Mouse (Mus musculus) kidney, adult 2 months (tissue): ENCODE measurements around the gene Ccl7. TPM values are rescaled to one million over a fixed set of nuclear protein-coding genes. Genes with fewer than 3 reads are reported as not detected.

Source experiments
- DNase-seq: peaks from one replicate; pipeline ENCODE4 v3.0.0; 2021
- H3K27ac ChIP-seq: fragments of 200-500 bp; 2 replicates; pipeline ENCODE4 v1.5.1; 2012; ENCODE audit warnings: low read depth, low read length, control low read depth, inconsistent platforms; ENCODE audit not compliant: insufficient read depth
- H3K27me3 ChIP-seq: fragments of 200-500 bp; replicated peaks from 2 replicates; pipeline ENCODE4 v1.6.1; 2012; ENCODE audit warnings: mild to moderate bottlenecking, moderate library complexity, low read length, inconsistent platforms; ENCODE audit not compliant: control insufficient read depth, insufficient read depth
- H3K36me3 ChIP-seq: fragments of 200-500 bp; 2 replicates; pipeline ENCODE4 v1.6.1; 2012; ENCODE audit warnings: mild to moderate bottlenecking, moderate library complexity, low read length, inconsistent platforms; ENCODE audit not compliant: control insufficient read depth, insufficient read depth
- H3K4me1 ChIP-seq: fragments of 200-500 bp; 2 replicates; pipeline ENCODE4 v1.6.1; 2011; ENCODE audit warnings: low read length; ENCODE audit not compliant: control insufficient read depth, insufficient read depth
- H3K4me3 ChIP-seq: fragments of 200-500 bp; 2 replicates; pipeline ENCODE4 v1.5.1; 2011; ENCODE audit warnings: mild to moderate bottlenecking, low read depth, low read length, control low read depth; ENCODE audit not compliant: insufficient read depth
- CTCF ChIP-seq: fragments of 200-500 bp; conservative IDR thresholded peaks from 2 replicates; pipeline ENCODE4 v1.5.1; 2011; ENCODE audit warnings: low read depth, mild to moderate bottlenecking, control low read depth, low read length, moderate library complexity, mixed read lengths; ENCODE audit not compliant: insufficient read depth, insufficient read length
- POLR2A ChIP-seq: fragments of 200-500 bp; IDR thresholded peaks from one replicate; pipeline ENCODE4 v1.6.1; 2011; ENCODE audit warnings: low read depth, low read length, control low read depth
- whole genome bisulfite sequencing: fragments of 180-500 bp; shearing (Covaris S2); methylation state at CpG from one replicate; pipeline ENCODE4 v1.1.7; 2018; 5-methylcytosine and 5-hydroxymethylcytosine counted together
- polyA plus RNA-seq: library from polyadenylated mRNA; depleted of rRNA; stranded (reverse); fragments of >200 nt; gene quantifications from 2 replicates; pipeline ENCODE4 v1.2.3, GENCODE M21; 2012

Ccl7 gene
- polyA plus RNA-seq, 1 experiment, result 0.27 TPM

GRCm38 (mm10) chr11:82057646-82058045 lies 12.1 kb downstream of the Ccl7 start, which contains the start of gene Ccl11:
Gene Ccl11 (plus strand): TSS chr11:82057823.
- Histone ChIP-seq H3K27ac (no peak within 1 kb of the TSS), H3K4me3 (no peak within 1 kb of the TSS), H3K4me1 (no peaks in the 10 kb centered on the region), H3K27me3 (no peaks in the 10 kb centered on the region), H3K36me3 (no peaks in the 10 kb centered on the region)
- WGBS, result 56% methylated on average over 6 of the region's 6 CpGs
- TF ChIP-seq CTCF, result no peak
- TF ChIP-seq POLR2A, result no peak
- no peak for DNase-seq

DNA sequence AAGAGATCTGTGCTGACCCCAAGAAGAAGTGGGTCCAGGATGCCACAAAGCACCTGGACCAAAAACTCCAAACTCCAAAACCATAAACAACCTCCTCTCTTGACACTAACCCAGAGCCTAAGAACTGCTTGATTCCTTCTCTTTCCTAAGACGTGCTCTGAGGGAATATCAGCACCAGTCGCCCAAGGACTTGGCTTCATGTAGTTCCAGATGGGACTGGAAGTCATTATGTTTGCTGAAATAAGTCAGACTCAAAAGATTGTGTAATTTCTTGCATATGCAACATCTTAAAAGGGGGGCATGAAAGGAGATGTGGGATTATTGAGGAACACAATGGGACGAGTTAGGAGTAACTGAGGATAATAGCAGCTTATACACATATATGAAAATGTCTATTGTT lies 16.7 kb downstream of the Ccl7 start:
- DNase-seq, result no peak
- no peaks in the 10 kb centered on the region for H3K27me3 ChIP-seq
- no peaks in the 10 kb centered on the region for H3K4me1 ChIP-seq
- TF ChIP-seq CTCF (no peak), POLR2A (no peak)
- no peak overlapping the region for H3K4me3 ChIP-seq
- no peak overlapping the region for H3K27ac ChIP-seq
- 82% methylated on average over 3 of the region's 3 CpGs for WGBS
- no peaks in the 10 kb centered on the region for H3K36me3 ChIP-seq

DNA sequence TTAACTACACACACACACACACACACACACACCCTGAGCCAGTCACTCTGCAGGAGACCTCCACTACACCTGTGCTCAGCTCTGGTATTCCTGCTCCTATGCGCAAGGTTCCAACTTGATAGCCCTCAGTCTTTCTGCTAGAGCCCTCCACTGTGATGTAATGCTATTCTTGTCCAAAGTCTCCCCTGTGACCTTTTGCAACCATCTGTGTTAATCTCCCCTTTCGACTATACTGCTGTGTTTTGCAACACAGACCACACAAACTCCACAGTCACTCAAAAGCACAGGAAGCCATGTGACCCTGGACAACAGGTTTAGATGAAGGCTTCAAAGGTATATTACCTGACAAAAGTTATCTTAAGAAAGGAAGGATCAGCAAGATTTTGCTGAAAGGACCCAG lies 17.9 kb downstream of the Ccl7 start:
- Histone ChIP-seq H3K27ac (no peak overlapping the region), H3K4me3 (no peak overlapping the region), H3K27me3 (no peaks in the 10 kb centered on the region), H3K36me3 (no peaks in the 10 kb centered on the region), H3K4me1 (no peaks in the 10 kb centered on the region)
- DNase-seq, result no peak
- 67% methylated on average over 2 of the region's 2 CpGs for WGBS
- TF ChIP-seq CTCF, result no peak
- no peak for TF ChIP-seq POLR2A

GRCm38 (mm10) chr11:82066953-82067571 lies 21.6 kb downstream of the Ccl7 start:
- H3K27me3 ChIP-seq, result no peaks in the 10 kb centered on the region
- H3K4me3 ChIP-seq, result no peak overlapping the region
- H3K27ac ChIP-seq, result no peak overlapping the region
- H3K4me1 ChIP-seq, result no peaks in the 10 kb centered on the region
- no peaks in the 10 kb centered on the region for H3K36me3 ChIP-seq
- WGBS, result 72% methylated on average over 7 of the region's 7 CpGs
- DNase-seq, result no peak
- TF ChIP-seq CTCF (no peak), POLR2A (no peak)

DNA sequence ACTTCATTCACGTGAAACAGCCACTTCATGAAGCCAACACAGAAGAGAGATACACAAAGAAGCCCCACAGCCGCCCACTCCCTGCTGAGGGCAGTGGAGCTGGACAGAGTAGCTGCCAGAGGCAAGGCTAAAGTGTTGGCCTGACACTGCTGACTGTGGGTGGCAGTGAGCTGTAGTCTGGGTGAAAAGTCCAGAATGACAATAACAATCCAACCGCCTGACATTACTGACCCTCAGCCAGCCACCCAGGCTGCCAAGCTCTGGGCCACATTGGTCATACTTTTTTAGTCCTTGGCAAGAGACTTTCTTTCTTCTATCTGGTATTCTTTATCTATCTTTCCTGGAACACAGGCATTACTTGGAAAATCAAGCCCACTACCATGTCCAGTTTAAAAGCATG lies 25.6 kb downstream of the Ccl7 start:
- H3K27me3 ChIP-seq, result no peaks in the 10 kb centered on the region
- TF ChIP-seq CTCF (no peak), POLR2A (no peak)
- DNase-seq, result no peak
- H3K36me3 ChIP-seq, result no peaks in the 10 kb centered on the region
- no peak overlapping the region for H3K27ac ChIP-seq
- no peaks in the 10 kb centered on the region for H3K4me1 ChIP-seq
- WGBS, result 81% methylated on average over 3 of the region's 3 CpGs
- no peak overlapping the region for H3K4me3 ChIP-seq

GRCm38 (mm10) chr11:82072374-82072773 lies 26.9 kb downstream of the Ccl7 start:
- peak; percentile 4 for DNase-seq
- H3K4me1 ChIP-seq, result no peaks in the 10 kb centered on the region
- no peak overlapping the region for H3K4me3 ChIP-seq
- no peaks in the 10 kb centered on the region for H3K36me3 ChIP-seq
- 74% methylated on average over 1 of the region's 1 CpGs for WGBS
- TF ChIP-seq POLR2A, result no peak
- no peak for TF ChIP-seq CTCF
- no peaks in the 10 kb centered on the region for H3K27me3 ChIP-seq
- H3K27ac ChIP-seq, result no peak overlapping the region

DNA sequence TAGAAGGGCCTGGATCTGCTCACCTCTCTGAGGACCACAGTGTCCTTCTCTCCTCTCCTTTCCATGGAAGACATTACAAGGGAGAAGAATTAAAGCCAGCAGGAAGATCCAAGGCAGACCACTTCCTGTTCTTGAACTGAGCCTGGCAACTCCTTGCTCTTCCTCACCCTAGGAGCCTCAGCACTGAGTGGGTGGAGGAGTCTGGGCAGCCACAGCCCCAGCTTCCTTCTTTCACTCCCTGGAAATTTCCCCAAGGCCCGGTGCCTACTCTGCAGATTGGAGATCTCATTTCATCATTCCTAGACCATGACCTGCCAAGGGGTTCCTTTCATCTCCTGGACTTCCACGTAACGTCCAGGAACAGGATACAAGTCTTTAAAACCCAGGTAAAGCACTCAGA lies 27.5 kb downstream of the Ccl7 start:
- no peaks in the 10 kb centered on the region for H3K27me3 ChIP-seq
- DNase-seq, result no peak
- 52% methylated on average over 3 of the region's 3 CpGs for WGBS
- H3K4me3 ChIP-seq, result no peak overlapping the region
- H3K27ac ChIP-seq, result no peak overlapping the region
- TF ChIP-seq CTCF (no peak), POLR2A (no peak)
- no peaks in the 10 kb centered on the region for H3K4me1 ChIP-seq
- no peaks in the 10 kb centered on the region for H3K36me3 ChIP-seq
